Mouse (Mus musculus): ENCODE measurements around the gene Olfr494.

The Olfr494 gene

GRCm38 (mm10) chr7:108365035-108365434, at the start of gene Olfr494:
Gene Olfr494 (plus strand): TSS chr7:108365335.
- no peak for DNase-seq

- no peak for DNase-seq
Measured at GRCm38 (mm10) chr7:108323574-108323973, 41.6 kb upstream of the Olfr494 start, which contains the start of gene Olfr492. Gene Olfr492 (minus strand): TSS chr7:108323674.

GRCm38 (mm10) chr7:108346879-108347278, 18.3 kb upstream of the Olfr494 start, which contains the start of gene Olfr493:
Gene Olfr493 (minus strand): TSS chr7:108346979.
- DNase-seq = no peak

- DNase-seq = no peak
Measured at GRCm38 (mm10) chr7:108392867-108393266, 27.7 kb downstream of the Olfr494 start, which contains the start of gene Olfr495. Gene Olfr495 (plus strand): TSS chr7:108393167.

Measured in lung, postnatal 14 days (tissue).